ENCODE assay signal across 8 mouse cellular contexts in genomic region chr17:90141602-90142001, GRCm38 (mm10).
DNase-seq lines count a peak whose midpoint lies in the region; ATAC-seq and TF ChIP-seq lines count a peak whose summit lies in the region.

No protein-coding gene starts in this region.

- no peaks in the 10 kb centered on the region for H3K36me3 ChIP-seq in heart, adult 2 months (ENCODE audit: control insufficient read depth, insufficient read depth, low read length)

- no peak for TF ChIP-seq POLR2A in heart, adult 2 months (IDR thresholded peaks at IDR 0.05; ENCODE audit: insufficient read depth, low read depth, low read length)

- H3K4me3 ChIP-seq in heart, adult 2 months: no peak overlapping the region

- H3K27ac ChIP-seq in heart, adult 2 months: no peak overlapping the region

- no peaks in the 10 kb centered on the region for H3K4me1 ChIP-seq in heart, adult 2 months (ENCODE audit: control insufficient read depth, insufficient read depth, low read length)

- ATAC-seq in common myeloid progenitor, adult 5-6 weeks (replicated peaks; ENCODE audit: low read depth, poor library complexity, severe bottlenecking): peak; percentile 65; the same call in 1 of the 2 replicates

- WGBS in heart, adult 2 months: 44% methylated on average over 4 of the region's 4 CpGs

- intact Hi-C loops in heart, adult 2 months (cut with DNase I): no loop called here

- H3K79me2 ChIP-seq in heart, adult 2 months (replicated peaks; ENCODE audit: control insufficient read depth, insufficient read depth, low read length): no peaks in the 10 kb centered on the region

- TF ChIP-seq EP300 in heart, adult 2 months (IDR thresholded peaks at IDR 0.05; ENCODE audit: insufficient read depth, low read depth, low read length): no peak

- peak; percentile 33 for TF ChIP-seq CTCF in heart, adult 2 months (IDR thresholded peaks at IDR 0.05)

- no peak overlapping the region for H3K9ac ChIP-seq in heart, adult 2 months (ENCODE audit: low read depth, low read length)

- H3K27me3 ChIP-seq in heart, adult 2 months (ENCODE audit: control insufficient read depth, insufficient read depth, low read length): no peaks in the 10 kb centered on the region

- no peak for DNase-seq in heart, adult 2 months
- DNase-seq in heart, adult 8-10 months (ENCODE audit: low spot score): no peak
- peak; percentile 72 for DNase-seq in testis, postnatal 10 days (ENCODE audit: low spot score)
- DNase-seq in testis, postnatal 14 days (ENCODE audit: low spot score): no peak
- peak; percentile 25 for DNase-seq in urinary bladder, postnatal 25 days (ENCODE audit: low spot score)
- no peak for DNase-seq in heart, adult 9 months (ENCODE audit: low spot score in 2 of 2)
- no peak for DNase-seq in yolk sac, embryonic 10.5 days (ENCODE audit: low spot score)

Comparison
In these comparisons a context has a peak if more than half of its experiments do, and no peak if none do; other contexts are left out.
1. DNase-seq: peak in testis, postnatal 10 days (single experiment) and urinary bladder, postnatal 25 days (single experiment); none in heart, adult 2 months (0 of 2), heart, adult 8-10 months (single experiment), testis, postnatal 14 days (single experiment), heart, adult 9 months (0 of 2) and yolk sac, embryonic 10.5 days (single experiment).